Mouse (Mus musculus) ES-Bruce4 (cell line): ENCODE results near the gene Hecw2.

Experiments
- CTCF ChIP-seq: IDR thresholded peaks from one replicate; pipeline ENCODE4 v1.8.1; 2011; ENCODE audit warnings: low read depth, low read length
- EP300 ChIP-seq: IDR thresholded peaks from 2 replicates; pipeline ENCODE4 v1.6.1; 2011; ENCODE audit warnings: low read depth, low read length; ENCODE audit not compliant: insufficient read depth
- POLR2A ChIP-seq: IDR thresholded peaks from one replicate; pipeline ENCODE4 v1.8.1; 2011; ENCODE audit warnings: low read length; ENCODE audit not compliant: insufficient read depth

- TF ChIP-seq CTCF = no peak
- TF ChIP-seq POLR2A = no peak
- no peak for TF ChIP-seq EP300
Measured at GRCm38 (mm10) chr1:53784291-53784720, 410.7 kb downstream of the Hecw2 start.
